Mouse (Mus musculus): ENCODE measurements at regions not wholly inside any gene's neighbourhood (a gene's known extent, or its start where the extent isn't known, plus 50 kb on each side); places are given as distances from the start of the nearest gene placed in this dataset.

DNA sequence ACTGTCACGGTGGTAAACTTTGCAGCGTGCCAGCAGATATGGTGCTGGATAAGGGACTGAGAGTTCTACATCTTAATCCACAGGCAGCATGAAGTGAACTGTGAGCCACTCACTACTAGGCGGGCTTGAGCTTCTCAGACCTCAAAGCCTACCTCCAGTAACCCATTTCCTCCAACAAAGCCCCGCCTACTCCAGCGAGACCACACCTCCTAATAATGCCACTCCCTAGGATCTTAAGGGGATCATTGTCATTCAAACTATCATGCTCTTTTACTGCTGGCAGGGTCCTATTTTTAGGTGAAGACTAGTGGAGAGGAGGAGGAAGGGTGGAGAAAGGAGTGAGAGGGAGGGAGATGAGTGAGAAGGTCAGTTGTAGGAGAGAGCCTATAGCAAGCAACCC is 122.0 kb downstream of the Mycn start:
- no peak for DNase-seq (ENCODE audit: low spot score in 2 of 2)

DNA sequence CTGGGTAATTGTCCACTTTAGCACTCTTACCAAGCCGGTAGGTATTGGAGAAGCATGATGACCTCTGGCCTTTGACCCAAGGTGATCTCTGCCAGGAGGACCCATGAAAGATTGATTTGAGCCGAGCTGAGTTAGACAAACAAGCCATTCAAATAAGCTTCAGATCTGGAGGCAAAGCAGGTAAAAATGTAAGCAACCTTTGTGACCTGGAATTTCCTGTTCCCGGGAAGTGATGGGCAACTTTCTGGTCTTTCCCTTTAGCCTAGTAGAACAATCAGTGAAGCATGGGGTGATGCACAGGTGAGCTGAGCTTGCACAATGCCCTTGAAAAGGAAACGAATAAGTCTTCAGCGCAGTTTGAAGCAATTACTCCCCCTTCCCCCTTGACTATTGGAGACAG is 127.0 kb downstream of the Mycn start:
- no peak for DNase-seq (ENCODE audit: low spot score in 2 of 2)

- no peak for DNase-seq (ENCODE audit: low spot score in 2 of 2)
Measured at GRCm38 (mm10) chr12:12812873-12813272, 128.8 kb downstream of the Mycn start.

- DNase-seq (ENCODE audit: low spot score in 2 of 2): no peak
Measured at GRCm38 (mm10) chr12:12810943-12811342, 130.8 kb downstream of the Mycn start.

GRCm38 (mm10) chr12:12810159-12810885 is 131.4 kb downstream of the Mycn start:
- no peak for DNase-seq (ENCODE audit: low spot score in 2 of 2)

DNA sequence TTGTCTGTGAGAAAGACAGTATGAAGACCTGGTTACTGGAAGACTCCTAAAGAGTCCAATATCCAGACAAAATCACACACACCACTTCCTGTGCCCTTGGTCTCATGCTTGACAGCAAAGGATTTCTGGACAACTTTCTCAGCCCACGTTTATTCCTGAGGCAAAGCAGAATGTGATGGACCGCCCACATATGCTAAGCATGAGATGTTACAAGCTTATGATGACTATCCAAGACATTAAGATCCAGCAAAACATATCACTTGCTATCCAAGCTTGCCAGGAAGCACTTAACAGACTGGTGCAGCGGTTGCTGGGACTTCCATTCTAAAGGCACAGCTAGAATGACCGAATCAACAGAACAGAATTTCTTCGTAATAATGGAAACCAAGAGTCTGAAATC is 133.6 kb downstream of the Mycn start:
- DNase-seq (ENCODE audit: low spot score in 2 of 2): no peak

DNA sequence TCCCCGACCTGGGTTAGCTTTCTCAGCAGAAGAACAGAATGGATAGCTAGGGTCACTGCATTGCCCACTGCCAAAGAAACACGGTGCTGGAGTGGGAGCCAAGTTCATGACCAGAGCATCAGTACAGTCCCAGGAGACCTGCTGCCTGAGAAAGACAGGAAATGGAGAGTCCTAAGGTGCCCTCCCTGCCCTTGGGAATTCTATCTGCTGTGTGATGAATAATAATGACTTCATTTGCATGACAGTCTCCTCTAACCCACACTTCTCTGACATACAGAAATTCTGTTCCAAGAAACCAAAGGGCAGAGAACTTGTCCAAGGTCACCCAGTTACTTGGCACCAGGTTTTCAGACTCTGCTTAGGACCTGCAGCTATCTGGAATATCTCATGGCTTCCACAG is 138.1 kb downstream of the Mycn start:
- DNase-seq (ENCODE audit: low spot score in 2 of 2): no peak

DNA sequence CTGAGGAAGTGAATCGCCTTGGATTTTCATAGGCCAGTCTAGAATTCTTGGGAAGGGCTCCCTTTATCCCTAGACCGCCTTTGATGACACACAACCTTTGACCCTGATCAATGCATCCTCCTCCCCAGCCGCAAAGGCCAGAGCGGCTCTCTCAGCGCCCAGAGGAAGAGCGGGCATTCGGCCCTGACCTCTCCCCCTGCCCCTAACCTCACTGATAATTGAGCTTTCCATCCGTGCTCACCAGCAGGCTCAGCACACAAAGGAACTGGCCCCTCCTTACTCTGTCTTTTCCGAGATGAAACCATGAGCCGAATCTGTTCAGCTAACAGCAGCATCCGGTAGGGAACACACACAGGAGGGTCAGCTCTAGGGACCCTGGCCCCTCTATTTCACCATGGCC is 139.3 kb downstream of the Mycn start:
- DNase-seq (ENCODE audit: low spot score in 2 of 2): no peak

DNA sequence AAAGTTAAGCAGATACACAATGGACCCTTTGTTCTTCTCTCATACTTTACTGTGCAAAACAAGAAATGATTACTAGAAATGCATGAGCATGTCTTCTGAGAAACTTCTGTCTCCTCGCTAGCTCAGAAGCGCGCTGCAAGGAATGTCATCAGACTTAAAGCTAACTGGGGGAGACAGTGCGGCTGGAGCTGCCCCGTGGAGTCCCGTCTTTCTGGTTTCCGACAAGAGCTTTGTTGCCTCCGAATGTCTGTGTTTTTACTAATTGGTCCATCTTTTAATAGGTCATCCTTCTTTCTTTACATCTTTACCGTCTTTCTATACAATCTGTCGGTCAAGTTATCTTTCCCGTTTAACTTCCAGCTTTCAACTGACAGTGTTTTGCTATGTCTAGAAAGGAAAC is 140.0 kb downstream of the Mycn start:
- DNase-seq (ENCODE audit: low spot score in 2 of 2): no peak

- DNase-seq (ENCODE audit: low spot score in 2 of 2): no peak
Measured at GRCm38 (mm10) chr12:12800120-12800519, 141.6 kb downstream of the Mycn start.

- DNase-seq (ENCODE audit: low spot score in 2 of 2): no peak
Measured at GRCm38 (mm10) chr12:12789052-12789451, 152.7 kb downstream of the Mycn start.

- DNase-seq (ENCODE audit: low spot score in 2 of 2): no peak
Measured at GRCm38 (mm10) chr12:12788263-12788852, 153.4 kb downstream of the Mycn start.

DNA sequence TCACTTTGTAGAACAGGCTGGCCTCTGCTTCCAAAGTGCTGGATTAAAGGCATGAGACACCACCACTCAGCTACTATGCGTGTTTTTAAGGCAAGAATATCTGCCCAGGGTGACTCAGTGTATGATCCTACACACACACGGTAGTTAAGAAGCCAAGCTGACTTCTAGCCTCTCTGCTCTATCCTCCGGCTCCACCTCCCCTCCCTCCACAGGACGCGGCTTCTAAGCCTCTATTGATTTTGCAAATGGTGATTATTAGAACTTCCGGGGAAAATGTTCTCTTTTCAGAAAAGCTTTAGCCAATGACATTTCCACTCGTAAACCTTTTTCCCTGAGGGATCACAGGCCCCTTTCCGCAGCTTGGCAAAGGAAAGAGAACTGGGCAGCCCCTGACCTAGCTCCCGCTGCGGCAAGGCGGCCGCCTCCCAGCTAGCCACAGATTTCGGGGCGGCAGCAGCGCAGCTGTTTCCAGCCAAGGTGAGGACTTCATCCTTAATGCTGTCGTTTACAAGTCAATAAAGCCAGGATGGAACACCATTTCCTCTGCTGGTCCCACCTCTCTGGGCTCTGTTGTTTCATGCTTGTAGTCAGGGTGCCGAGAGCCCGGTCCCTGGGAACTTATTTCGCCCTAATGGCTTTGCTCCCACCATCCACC is 154.0 kb downstream of the Mycn start:
- DNase-seq (ENCODE audit: low spot score in 2 of 2): no peak

GRCm38 (mm10) chr12:12787161-12787560 is 154.6 kb downstream of the Mycn start:
- no peak for DNase-seq (ENCODE audit: low spot score in 2 of 2)

GRCm38 (mm10) chr12:12783699-12784605 is 157.8 kb downstream of the Mycn start:
- DNase-seq (ENCODE audit: low spot score in 2 of 2): no peak

- no peak for DNase-seq (ENCODE audit: low spot score in 2 of 2)
Measured at GRCm38 (mm10) chr12:12781526-12781925, 160.2 kb downstream of the Mycn start.

DNA sequence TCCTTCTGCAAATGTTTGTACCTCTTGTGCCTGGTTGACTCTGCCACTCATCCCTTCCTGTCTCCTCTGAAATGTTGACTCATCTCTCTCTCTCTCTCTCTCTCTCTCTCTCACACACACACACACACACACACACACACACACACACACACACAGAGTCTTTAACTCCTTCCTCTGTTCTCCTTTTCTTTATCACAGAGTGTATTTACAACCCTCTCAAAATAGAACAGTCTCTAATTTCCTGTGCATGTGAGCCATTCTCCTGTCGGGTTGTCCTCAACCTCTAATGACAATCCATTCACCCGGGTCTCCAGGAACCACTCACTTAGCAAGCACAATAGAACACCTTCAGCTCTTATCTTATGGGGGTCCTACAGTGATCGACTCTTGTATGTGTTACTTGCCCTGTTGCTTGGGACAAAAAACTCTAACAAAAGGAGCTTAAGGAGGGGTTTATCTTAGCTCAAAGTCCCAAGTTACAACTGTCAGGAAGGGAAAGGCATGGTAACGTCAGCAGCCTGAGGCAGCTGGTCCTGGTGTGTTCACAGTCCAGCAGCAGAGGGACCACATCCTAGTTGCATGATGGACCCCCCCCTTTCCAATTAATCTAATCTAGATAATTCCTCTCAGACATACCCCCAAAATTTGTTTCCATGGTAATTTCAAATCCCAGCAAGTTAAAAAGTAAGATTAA is 163.0 kb downstream of the Mycn start:
- DNase-seq (ENCODE audit: low spot score in 2 of 2): no peak

- no peak for DNase-seq (ENCODE audit: low spot score in 2 of 2)
Measured at GRCm38 (mm10) chr12:12777422-12777821, 164.3 kb downstream of the Mycn start.

DNA sequence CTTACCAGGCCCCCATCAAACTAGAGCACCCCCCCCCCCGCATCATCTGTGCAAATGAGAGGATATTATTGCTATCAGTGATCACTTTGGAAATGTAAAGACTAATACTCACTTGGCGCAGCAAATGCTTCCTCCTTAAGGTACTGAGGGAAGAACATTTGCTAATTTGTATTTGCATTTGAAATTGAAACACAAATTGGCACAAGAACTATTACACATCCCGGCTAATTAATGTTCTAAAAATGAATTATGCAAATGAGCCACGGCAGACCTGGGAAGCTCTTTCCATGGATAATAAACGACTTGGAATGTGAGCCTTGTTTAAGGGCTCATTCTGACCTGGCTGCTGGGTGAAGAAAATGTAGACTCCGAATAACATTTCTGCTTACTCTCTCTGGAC is 164.9 kb downstream of the Mycn start:
- DNase-seq (ENCODE audit: low spot score in 2 of 2): no peak

GRCm38 (mm10) chr12:12770970-12771369 is 170.7 kb downstream of the Mycn start:
- DNase-seq (ENCODE audit: low spot score in 2 of 2): no peak

- DNase-seq (ENCODE audit: low spot score in 2 of 2): no peak
Measured at GRCm38 (mm10) chr12:12766510-12767304, 175.0 kb downstream of the Mycn start.
